Mouse (Mus musculus): ENCODE results near the gene Tapt1.

DNA sequence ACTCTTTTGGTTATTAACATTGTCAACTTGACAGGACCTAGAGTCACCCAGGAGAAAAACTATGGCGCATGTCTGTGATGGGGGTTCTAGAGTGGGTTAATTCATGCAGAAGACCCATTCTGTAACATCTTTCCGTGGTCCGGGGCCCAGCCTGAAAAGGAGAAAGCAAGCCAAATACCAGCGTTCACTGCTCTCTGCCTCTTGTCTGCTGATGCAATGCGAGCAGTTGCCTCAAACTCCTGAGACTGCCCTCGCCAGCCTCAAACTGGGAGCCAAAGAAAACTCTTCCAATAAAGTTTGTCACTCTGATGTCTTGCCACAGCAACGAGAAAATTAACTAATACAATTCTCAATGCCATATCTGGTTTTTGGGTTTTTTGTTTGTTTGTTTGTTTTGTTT lies 8.2 kb upstream of the Tapt1 start:
- TF ChIP-seq CTCF (IDR thresholded peaks at IDR 0.05; ENCODE audit: low read depth, low read length) (no peak), GATA1 (IDR thresholded peaks at IDR 0.05; ENCODE audit: borderline replicate concordance, low read length) (no peak), TAL1 (conservative IDR thresholded peaks at IDR 0.05; ENCODE audit: low read depth, low read length) (no peak), POLR2AphosphoS5 (IDR thresholded peaks at IDR 0.05; ENCODE audit: insufficient replicate concordance, low read depth, low read length) (no peak), GATA2 (IDR thresholded peaks at IDR 0.05; ENCODE audit: borderline replicate concordance, low read depth, low read length) (no peak)

Measured in G1E (cell line).